Mouse (Mus musculus): Measurements from ENCODE around the gene Fkbp1a. TPM values are rescaled to one million over a fixed set of nuclear protein-coding genes. Genes with fewer than 3 reads are reported as not detected.

Fkbp1a gene
- total and polyA plus RNA-seq, 3 experiments: 48.3 to 388 (median 76.5) TPM

DNA sequence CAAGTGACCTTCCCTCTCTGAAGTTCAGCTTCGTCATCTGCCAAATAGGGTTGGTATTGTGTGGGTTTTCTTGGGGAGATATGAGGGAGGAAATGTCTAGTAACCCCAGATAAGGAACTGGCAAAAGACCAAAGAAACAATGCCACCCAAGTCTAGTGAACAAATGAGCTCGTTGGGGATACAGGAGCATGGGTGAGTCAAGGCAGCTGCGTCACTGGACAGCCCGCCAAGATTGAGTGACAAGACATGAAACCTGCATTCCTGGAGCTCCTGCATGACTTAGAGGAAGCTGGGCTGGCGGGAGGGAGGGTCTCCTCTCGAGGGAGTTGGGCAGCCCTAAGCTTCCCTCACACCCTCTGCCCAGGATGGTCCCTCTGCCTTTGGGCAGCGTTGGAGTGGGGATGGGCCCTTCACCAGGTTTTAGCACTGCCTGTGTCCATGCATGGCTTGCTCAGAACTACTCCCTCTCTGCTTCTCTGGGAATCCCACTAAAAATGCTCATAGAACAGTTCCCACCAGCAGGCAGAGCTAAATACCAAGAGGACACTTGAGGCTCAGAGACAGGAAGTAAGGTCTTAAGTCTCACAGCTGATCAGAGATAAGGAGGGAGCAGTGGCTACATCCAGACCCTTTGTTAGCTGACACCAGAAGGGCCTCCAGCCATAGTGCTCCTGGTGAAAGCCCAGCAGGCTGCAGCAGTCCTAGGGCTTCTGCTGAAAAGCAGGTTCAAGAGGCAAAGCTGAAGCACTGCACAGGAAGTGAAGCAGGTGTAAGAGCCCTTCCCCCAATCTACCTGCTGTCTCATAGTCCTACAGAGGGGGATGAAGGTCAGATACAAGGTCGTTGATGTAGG is 11.7 kb upstream of the Fkbp1a start:
- Histone ChIP-seq H3K9me3 (replicated peaks; ENCODE audit: low read length) (no peaks in the 10 kb centered on the region), H3K4me1 (ENCODE audit: control insufficient read depth in 1 of 2, insufficient read depth in 2 of 2) (peaks cover 7 to 16% of the 10 kb centered on the region in 2 experiments), H3K27me3 (replicated peaks) (no peaks in the 10 kb centered on the region), H3K27ac (ENCODE audit: insufficient read depth, low read depth) (no peak overlapping the region), H3K79me2 (replicated peaks; ENCODE audit: control insufficient read depth, extremely low read depth, insufficient read depth, poor library complexity, severe bottlenecking) (no peaks in the 10 kb centered on the region), H3K4me2 (ENCODE audit: insufficient read depth, low read depth, poor library complexity, severe bottlenecking) (no peak overlapping the region), H3K9ac (ENCODE audit: insufficient read depth, low read depth) (no peak overlapping the region), H3K36me3 (replicated peaks in 1 of 2; ENCODE audit: control insufficient read depth in 1 of 2, insufficient read depth in 1 of 2, low read length in 1 of 2) (peaks cover 0 to 8% of the 10 kb centered on the region in 2 experiments), H3K4me3 (replicated peaks in 1 of 3; ENCODE audit: low read depth in 2 of 3, low read length in 2 of 3, poor library complexity in 1 of 3) (no peak overlapping the region)
- TF ChIP-seq BHLHE40 (IDR thresholded peaks at IDR 0.05; ENCODE audit: low read depth, low read length) (no peak), JUN (IDR thresholded peaks at IDR 0.05; ENCODE audit: insufficient read depth, low read depth, low read length) (no peak), MYC (IDR thresholded peaks at IDR 0.05; ENCODE audit: low read depth, low read length) (no peak), IRF4 (IDR thresholded peaks at IDR 0.05; ENCODE audit: low read depth, low read length) (no peak), E2F4 (IDR thresholded peaks at IDR 0.05; ENCODE audit: insufficient replicate concordance, low read depth, low read length) (no peak), CHD2 (IDR thresholded peaks at IDR 0.05; ENCODE audit: low read length) (no peak), POLR2AphosphoS2 (IDR thresholded peaks at IDR 0.05; ENCODE audit: low read depth, low read length) (no peak), SMC3 (IDR thresholded peaks at IDR 0.05; ENCODE audit: low read depth, low read length) (no peak), NRF1 (IDR thresholded peaks at IDR 0.05; ENCODE audit: low read depth, low read length) (no peak), UBTF (IDR thresholded peaks at IDR 0.05; ENCODE audit: low read depth, low read length) (no peak), ETS1 (conservative IDR thresholded peaks at IDR 0.05; ENCODE audit: low read depth, low read length) (no peak), USF2 (conservative IDR thresholded peaks at IDR 0.05; ENCODE audit: low read depth, low read length) (no peak), KAT2A (IDR thresholded peaks at IDR 0.05; ENCODE audit: insufficient replicate concordance, low read length) (no peak), RAD21 (IDR thresholded peaks at IDR 0.05; ENCODE audit: low read depth, low read length) (no peak; the same call in 1 of the 2 replicates), MAZ (IDR thresholded peaks at IDR 0.05; ENCODE audit: low read depth, low read length) (no peak), MEF2A (IDR thresholded peaks at IDR 0.05; ENCODE audit: borderline replicate concordance, low read depth, low read length) (no peak)
- dilution Hi-C loops (cut with MboI; ENCODE audit: extremely low pct_ligation_motif_present, extremely low pct_unique_long_range_greater_than_20kb, low sequenced_read_pairs) (no loop called here), in situ Hi-C loops (cut with MboI; ENCODE audit: low pct_ligation_motif_present, low pct_unique_long_range_greater_than_20kb, low sequenced_read_pairs) (no loop called here)
- DNase-seq (ENCODE audit: extremely low read depth): no peak

GRCm38 (mm10) chr2:151533632-151534031 is 8.7 kb upstream of the Fkbp1a start:
- no peaks in the 10 kb centered on the region for H3K27me3 ChIP-seq (replicated peaks)
- no peak overlapping the region for H3K4me3 ChIP-seq (replicated peaks in 1 of 3; ENCODE audit: low read depth in 2 of 3, low read length in 2 of 3, poor library complexity in 1 of 3)
- H3K79me2 ChIP-seq (replicated peaks; ENCODE audit: control insufficient read depth, extremely low read depth, insufficient read depth, poor library complexity, severe bottlenecking): no peaks in the 10 kb centered on the region
- H3K4me1 ChIP-seq (ENCODE audit: control insufficient read depth in 1 of 2, insufficient read depth in 2 of 2): peaks cover 7 to 24% of the 10 kb centered on the region in 2 experiments
- H3K9ac ChIP-seq (ENCODE audit: insufficient read depth, low read depth): no peak overlapping the region
- H3K36me3 ChIP-seq (replicated peaks in 1 of 2; ENCODE audit: control insufficient read depth in 1 of 2, insufficient read depth in 1 of 2, low read length in 1 of 2): no peaks in the 10 kb centered on the region
- dilution Hi-C loops (cut with MboI; ENCODE audit: extremely low pct_ligation_motif_present, extremely low pct_unique_long_range_greater_than_20kb, low sequenced_read_pairs): no loop called here
- DNase-seq (ENCODE audit: extremely low read depth): no peak
- in situ Hi-C loops (cut with MboI; ENCODE audit: low pct_ligation_motif_present, low pct_unique_long_range_greater_than_20kb, low sequenced_read_pairs): no loop called here
- no peak overlapping the region for H3K27ac ChIP-seq (ENCODE audit: insufficient read depth, low read depth)
- no peaks in the 10 kb centered on the region for H3K9me3 ChIP-seq (replicated peaks; ENCODE audit: low read length)
- no peak overlapping the region for H3K4me2 ChIP-seq (ENCODE audit: insufficient read depth, low read depth, poor library complexity, severe bottlenecking)
- TF ChIP-seq POLR2AphosphoS2 (IDR thresholded peaks at IDR 0.05; ENCODE audit: low read depth, low read length) (no peak), MAX (IDR thresholded peaks at IDR 0.05; ENCODE audit: low read length) (no peak), MAZ (IDR thresholded peaks at IDR 0.05; ENCODE audit: low read depth, low read length) (no peak), ZMIZ1 (IDR thresholded peaks at IDR 0.05; ENCODE audit: low read depth, low read length) (no peak), GABPA (IDR thresholded peaks at IDR 0.05; ENCODE audit: insufficient replicate concordance, low read depth, low read length) (no peak), PAX5 (IDR thresholded peaks at IDR 0.05; ENCODE audit: low read length) (no peak), ELF1 (IDR thresholded peaks at IDR 0.05; ENCODE audit: low read depth, low read length) (no peak), MYC (IDR thresholded peaks at IDR 0.05; ENCODE audit: low read depth, low read length) (no peak), MXI1 (IDR thresholded peaks at IDR 0.05; ENCODE audit: low read depth, low read length) (no peak), RAD21 (IDR thresholded peaks at IDR 0.05; ENCODE audit: low read depth, low read length) (no peak), ZKSCAN1 (IDR thresholded peaks at IDR 0.05; ENCODE audit: borderline replicate concordance, low read depth, low read length) (no peak), HCFC1 (IDR thresholded peaks at IDR 0.05; ENCODE audit: low read depth, low read length) (no peak), MEF2A (IDR thresholded peaks at IDR 0.05; ENCODE audit: borderline replicate concordance, low read depth, low read length) (no peak)

All from CH12.LX (cell line).